ENCODE assay signal across 27 mouse cellular contexts in genomic region chr9:27917250-27917649, GRCm38 (mm10).
A peak's percentile ranks its signal among the peaks of the same experiment; 100 is the strongest.
DNase-seq lines count a peak whose midpoint lies in the region; ATAC-seq and TF ChIP-seq lines count a peak whose summit lies in the region.
"Had no signal": no experiment of that assay in that cellular context is flagged by ENCODE, and none has a peak within 500 bp of the region (broad histone marks: within the 10 kb centered on the region; RNA-seq: fewer than 3 reads in every experiment).

No protein-coding gene starts in this region.

- peak; percentile 67 for ATAC-seq in Patski
- ATAC-seq: forebrain, embryonic 16.5 days; inflammation-experienced regulatory T-cells, adult 6 months; midbrain, embryonic 13.5 days had no signal

- H3K4me3 ChIP-seq in kidney, adult 2 months (ENCODE audit: insufficient read depth, low read depth, low read length): no peak overlapping the region
- H3K4me3 ChIP-seq: embryonic facial prominence, embryonic 13.5 days; forebrain, embryonic 10.5 days; hindbrain, embryonic 10.5 days; hindbrain, embryonic 15.5 days; kidney, embryonic 15.5 days; limb, embryonic 10.5 days; limb, embryonic 15.5 days; liver, embryonic 13.5 days; midbrain, embryonic 13.5 days; neural tube, embryonic 13.5 days had no signal

- no peak overlapping the region for H3K27ac ChIP-seq in kidney, adult 2 months (ENCODE audit: insufficient read depth, low read depth, low read length)
- H3K27ac ChIP-seq: embryonic facial prominence, embryonic 13.5 days; forebrain, embryonic 10.5 days; hindbrain, embryonic 10.5 days; hindbrain, embryonic 15.5 days; kidney, embryonic 15.5 days; limb, embryonic 10.5 days; limb, embryonic 15.5 days; liver, embryonic 13.5 days; macrophage; midbrain, embryonic 13.5 days; neural tube, embryonic 13.5 days had no signal

- no peak for TF ChIP-seq POLR2A in kidney, adult 2 months (IDR thresholded peaks at IDR 0.05; ENCODE audit: low read depth, low read length)

- no peaks in the 10 kb centered on the region for H3K36me3 ChIP-seq in kidney, adult 2 months (ENCODE audit: control insufficient read depth, insufficient read depth, low read length)
- H3K36me3 ChIP-seq: embryonic facial prominence, embryonic 13.5 days; forebrain, embryonic 10.5 days; hindbrain, embryonic 10.5 days; hindbrain, embryonic 15.5 days; kidney, embryonic 15.5 days; limb, embryonic 10.5 days; limb, embryonic 15.5 days; liver, embryonic 13.5 days; midbrain, embryonic 13.5 days; neural tube, embryonic 13.5 days had no signal

- no peaks in the 10 kb centered on the region for H3K27me3 ChIP-seq in kidney, adult 2 months (replicated peaks; ENCODE audit: control insufficient read depth, insufficient read depth, low read length)
- no peaks in the 10 kb centered on the region for H3K27me3 ChIP-seq in Patski
- H3K27me3 ChIP-seq: embryonic facial prominence, embryonic 13.5 days; hindbrain, embryonic 15.5 days; limb, embryonic 15.5 days; liver, embryonic 13.5 days; midbrain, embryonic 13.5 days; neural tube, embryonic 13.5 days had no signal

- no peak for TF ChIP-seq CTCF in kidney, adult 2 months (conservative IDR thresholded peaks at IDR 0.05; ENCODE audit: insufficient read depth, insufficient read length, low read depth, low read length)
- no peak for TF ChIP-seq CTCF in Patski (IDR thresholded peaks at IDR 0.05)

- no peaks in the 10 kb centered on the region for H3K4me1 ChIP-seq in kidney, adult 2 months (ENCODE audit: control insufficient read depth, insufficient read depth, low read length)
- H3K4me1 ChIP-seq: embryonic facial prominence, embryonic 13.5 days; forebrain, embryonic 10.5 days; hindbrain, embryonic 10.5 days; hindbrain, embryonic 15.5 days; kidney, embryonic 15.5 days; limb, embryonic 10.5 days; limb, embryonic 15.5 days; liver, embryonic 13.5 days; midbrain, embryonic 13.5 days; neural tube, embryonic 13.5 days had no signal

- 25% methylated on average over 3 of the region's 3 CpGs for WGBS in kidney, adult 2 months

- peak; percentile 30 for DNase-seq in cerebellum, adult 9-10 months
- DNase-seq in cerebellum, postnatal 4 days (ENCODE audit: low spot score in 2 of 2): no peak
- peak; percentile 1 for DNase-seq in kidney, postnatal 14 days
- no peak for DNase-seq in kidney, adult 2 months
- no peak for DNase-seq in Patski (ENCODE audit: low read depth, low spot score)
- peak; percentile 18 to 23 for DNase-seq in cerebellum, postnatal 25 days
- DNase-seq in retina, postnatal 1 day: no peak
- DNase-seq: B cell, adult 2 months; gastrocnemius, postnatal 10 days; heart, postnatal 14 days; kidney, adult 11 months; layer of hippocampus, postnatal 36 days; liver, embryonic 13.5 days; lung, adult 2 months; thymus, postnatal 4 days had no signal

- POLR2A ChIA-PET in Patski (lab: Charles Lee): no interaction called here

- in situ Hi-C loops in Patski (cut with MboI; ENCODE audit: low pct_unique_long_range_greater_than_20kb): no loop called here

- CTCF ChIA-PET in Patski (lab: Charles Lee): no interaction called here

Comparison
In these comparisons a context has a peak if more than half of its experiments do, and no peak if none do; other contexts are left out.
1. DNase-seq: peak in cerebellum, adult 9-10 months (single experiment), kidney, postnatal 14 days (single experiment) and cerebellum, postnatal 25 days (2 of 2); none in cerebellum, postnatal 4 days (0 of 2), kidney, adult 2 months (single experiment), Patski (single experiment) and retina, postnatal 1 day (single experiment).